Mouse (Mus musculus) cerebellum, postnatal 36 days (tissue): ENCODE data around the gene Rabl6.

Experiments used
- DNase-seq, 2 experiments: peaks; one replicate each; pipeline ENCODE4 v3.0.0; 2021 to 2022; ENCODE audit warnings: mixed read lengths in 2 of 2

Rabl6 gene

GRCm38 (mm10) chr2:25541644-25542367 is 66.5 kb downstream of the Rabl6 start:
- no peak for DNase-seq

GRCm38 (mm10) chr2:25540541-25540948 is 67.8 kb downstream of the Rabl6 start:
- DNase-seq = no peak

- no peak for DNase-seq
Measured at GRCm38 (mm10) chr2:25536531-25536930, 71.8 kb downstream of the Rabl6 start.

- no peak for DNase-seq
Measured at GRCm38 (mm10) chr2:25534866-25535182, 73.5 kb downstream of the Rabl6 start.

- DNase-seq = peak; percentile 88
Measured at GRCm38 (mm10) chr2:25534178-25534865, 74.0 kb downstream of the Rabl6 start.

GRCm38 (mm10) chr2:25533707-25534106 is 74.6 kb downstream of the Rabl6 start:
- no peak for DNase-seq
